Mouse (Mus musculus) brown adipose tissue, adult 24 weeks (tissue): ENCODE data around the gene Tspan12. TPM values are rescaled to one million over a fixed set of nuclear protein-coding genes. Genes with fewer than 3 reads are reported as not detected.

Experiments used
- H3K27ac ChIP-seq: fragments of 200-500 bp; replicated peaks from 2 replicates; pipeline ENCODE4 v1.5.1; 2012; ENCODE audit warnings: low read depth, mild to moderate bottlenecking, low read length
- H3K4me1 ChIP-seq: fragments of 200-500 bp; 2 replicates; pipeline ENCODE4 v1.6.1; 2012; ENCODE audit warnings: low read length, mixed read lengths; ENCODE audit not compliant: control insufficient read depth, insufficient read depth, insufficient read length
- H3K4me3 ChIP-seq: fragments of 200-500 bp; 2 replicates; pipeline ENCODE4 v1.5.1; 2012; ENCODE audit warnings: low read depth, mild to moderate bottlenecking, low read length, moderate library complexity; ENCODE audit not compliant: insufficient read depth
- polyA plus RNA-seq: library from polyadenylated mRNA; stranded (reverse); fragments of >200 nt; gene quantifications from 2 replicates; pipeline ENCODE4 v1.2.4, GENCODE M21; 2012; ENCODE audit not compliant: missing spikeins, insufficient read depth, insufficient read length

Gene Tspan12
- polyA plus RNA-seq, 1 experiment = 156 TPM

DNA sequence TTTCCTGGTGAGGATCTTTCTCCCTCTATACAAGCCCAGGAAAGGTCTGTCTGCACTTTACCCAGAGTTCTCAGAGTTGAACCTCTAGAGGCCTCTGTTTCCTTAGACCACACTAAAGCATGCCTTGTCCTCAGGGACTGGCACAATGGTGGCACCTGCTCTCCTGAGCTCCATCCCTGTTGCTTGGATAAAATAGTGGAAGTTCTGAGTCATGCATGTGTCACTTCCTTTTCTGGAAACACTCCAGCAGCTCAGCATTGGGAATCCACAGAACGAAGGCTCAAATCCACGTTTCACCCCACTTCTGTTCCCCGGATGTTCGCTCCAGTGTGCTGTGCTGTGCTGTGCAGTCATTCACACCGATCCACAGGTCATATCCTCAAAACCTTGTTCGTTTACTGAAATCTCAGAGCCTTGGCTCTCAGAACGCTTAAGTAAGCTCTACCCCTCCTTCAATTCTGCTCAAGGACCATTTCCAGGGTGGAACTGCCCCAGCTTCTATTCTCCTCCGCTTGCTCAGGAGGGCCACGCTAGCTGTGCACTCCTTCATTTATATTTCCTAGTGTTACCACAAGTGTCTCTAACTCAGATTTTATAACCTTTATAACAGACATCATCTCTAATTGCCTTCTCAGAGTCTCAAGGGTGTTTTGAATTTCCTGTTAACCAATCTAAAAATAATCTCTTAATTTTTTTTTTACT lies 83.4 kb downstream of the Tspan12 start:
- peak overlapping the region; percentile 77 for H3K27ac ChIP-seq
- no peaks in the 10 kb centered on the region for H3K4me1 ChIP-seq
- no peak overlapping the region for H3K4me3 ChIP-seq

DNA sequence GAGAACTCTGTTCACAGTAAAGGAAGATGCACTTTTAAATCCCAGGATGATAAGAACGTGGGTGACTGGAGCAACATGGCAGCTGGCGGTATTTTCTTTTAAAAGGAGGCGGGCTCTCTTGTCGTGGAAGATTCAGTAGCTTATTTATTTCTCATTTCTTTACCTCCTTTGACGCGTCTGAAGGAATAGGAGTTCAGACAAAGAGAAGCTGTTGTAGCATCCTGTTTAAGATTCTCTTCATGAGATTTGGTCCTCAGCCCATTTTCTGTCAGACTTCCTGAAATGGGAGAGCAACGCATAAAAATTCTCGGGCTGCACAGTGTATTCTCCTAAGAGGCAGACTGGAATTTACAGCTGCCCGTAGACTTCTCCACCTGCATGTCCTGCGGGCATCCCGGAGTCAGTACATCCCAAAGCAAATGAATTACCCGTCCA lies 84.5 kb downstream of the Tspan12 start:
- H3K4me3 ChIP-seq = no peak overlapping the region
- no peak overlapping the region; the same call in 1 of the 2 replicates for H3K27ac ChIP-seq
- H3K4me1 ChIP-seq = no peaks in the 10 kb centered on the region

DNA sequence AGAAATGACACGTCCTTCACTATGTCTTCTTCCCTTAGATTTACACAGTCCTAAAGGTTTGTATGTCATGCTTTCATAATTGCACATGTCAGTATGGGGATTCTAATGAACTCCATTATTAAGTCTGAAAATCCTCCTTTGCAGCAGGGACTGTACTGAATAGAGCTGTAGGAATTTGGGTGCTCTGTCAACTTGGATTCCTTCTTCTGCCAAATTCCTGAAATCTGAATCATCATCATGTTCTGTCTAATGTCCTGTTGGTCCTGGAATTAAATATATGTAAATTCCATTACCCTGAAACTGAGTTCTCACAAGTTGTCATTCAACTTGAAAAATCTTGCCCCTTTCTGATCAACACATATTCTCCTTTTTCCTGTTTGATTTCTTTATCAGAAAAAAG lies 104.8 kb downstream of the Tspan12 start:
- Histone ChIP-seq H3K4me3 (no peak overlapping the region), H3K4me1 (no peaks in the 10 kb centered on the region), H3K27ac (no peak overlapping the region)

DNA sequence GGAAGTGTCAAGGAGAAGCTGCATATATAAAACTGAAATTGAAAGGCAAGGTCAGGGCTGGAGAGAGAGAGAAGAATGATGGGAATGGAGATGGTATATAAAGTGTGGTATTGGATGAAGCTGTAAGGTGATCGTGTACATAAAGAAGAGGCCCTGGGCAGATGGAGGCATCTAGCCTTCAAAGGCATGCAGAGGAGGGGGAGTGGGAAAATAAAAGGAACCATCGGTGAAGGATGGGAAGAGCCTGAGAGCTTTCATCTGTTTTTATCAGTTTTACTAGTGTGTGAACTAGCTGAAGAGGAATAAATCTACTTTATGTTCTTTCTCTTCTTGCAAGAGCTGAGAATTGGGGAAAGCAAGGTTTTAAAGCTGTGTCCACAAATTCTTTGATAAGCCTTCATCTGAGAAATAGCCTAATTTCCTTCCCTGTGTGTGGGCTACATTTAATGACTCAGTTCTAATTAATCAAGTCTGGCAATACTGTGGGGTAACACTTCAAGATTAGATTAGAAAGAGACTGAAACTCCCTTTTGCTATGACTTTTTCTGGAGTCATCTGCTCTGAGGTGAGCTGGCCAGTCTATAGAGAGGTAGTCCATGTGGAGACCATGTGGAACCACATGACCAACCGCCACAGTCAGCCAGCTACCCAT lies 107.6 kb downstream of the Tspan12 start:
- Histone ChIP-seq H3K27ac (no peak overlapping the region), H3K4me3 (no peak overlapping the region), H3K4me1 (no peaks in the 10 kb centered on the region)

DNA sequence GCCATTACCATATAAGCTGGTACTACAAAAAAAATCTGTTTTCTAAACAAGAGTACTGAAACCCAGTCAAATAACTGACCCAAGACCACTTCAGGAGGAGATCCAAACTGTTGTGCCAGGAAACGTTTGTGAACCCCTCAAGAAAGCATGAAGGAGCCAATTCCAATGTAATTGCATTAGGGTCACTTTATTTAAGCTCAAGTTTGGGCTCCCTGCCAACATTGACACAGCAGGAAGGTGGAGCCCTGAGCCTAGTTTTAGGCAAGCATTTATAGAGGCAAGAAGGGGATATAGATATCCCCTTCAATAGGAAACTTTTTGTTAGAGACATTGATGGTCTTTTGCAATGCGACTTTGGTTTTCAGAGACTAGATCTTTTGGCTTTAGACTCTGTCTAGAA lies 111.7 kb downstream of the Tspan12 start:
- Histone ChIP-seq H3K27ac (no peak overlapping the region), H3K4me3 (no peak overlapping the region), H3K4me1 (no peaks in the 10 kb centered on the region)

DNA sequence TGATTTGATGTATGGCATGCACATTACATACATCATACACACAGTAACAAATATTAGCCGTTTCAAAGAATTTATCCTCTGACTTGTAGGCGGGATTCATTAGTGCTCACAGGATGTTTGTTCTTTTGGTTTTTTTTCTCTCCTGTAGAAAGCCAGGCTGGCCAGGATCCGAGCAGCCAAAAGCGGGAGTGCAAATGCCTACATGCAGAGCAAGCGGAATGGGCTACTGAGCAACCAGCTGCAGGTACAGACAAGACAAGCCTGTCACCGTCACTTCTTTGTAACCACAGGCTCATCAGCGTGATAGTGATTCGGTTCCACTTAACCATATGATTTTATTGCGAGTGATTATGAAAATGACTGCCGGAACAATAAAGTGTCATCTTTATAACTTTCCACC lies 130.1 kb downstream of the Tspan12 start:
- Histone ChIP-seq H3K27ac (no peak overlapping the region), H3K4me3 (no peak overlapping the region), H3K4me1 (no peaks in the 10 kb centered on the region)

Other genes starting within 250 kb of the Tspan12 start
- 13.6 and 15.1 TPM in 2 replicates for gene Ing3, start 97.1 kb upstream of the Tspan12 start, polyA plus RNA-seq
- gene Cped1, start 133.4 kb upstream of the Tspan12 start, polyA plus RNA-seq = 37.5 and 39.6 TPM in 2 replicates